Mouse (Mus musculus): ENCODE data around the gene Gmfb. TPM values are rescaled to one million over a fixed set of nuclear protein-coding genes. Genes with fewer than 3 reads are reported as not detected.

Gmfb gene
- total RNA-seq (2023), result 10 to 100 TPM; 80.7 to 84.5 TPM

DNA sequence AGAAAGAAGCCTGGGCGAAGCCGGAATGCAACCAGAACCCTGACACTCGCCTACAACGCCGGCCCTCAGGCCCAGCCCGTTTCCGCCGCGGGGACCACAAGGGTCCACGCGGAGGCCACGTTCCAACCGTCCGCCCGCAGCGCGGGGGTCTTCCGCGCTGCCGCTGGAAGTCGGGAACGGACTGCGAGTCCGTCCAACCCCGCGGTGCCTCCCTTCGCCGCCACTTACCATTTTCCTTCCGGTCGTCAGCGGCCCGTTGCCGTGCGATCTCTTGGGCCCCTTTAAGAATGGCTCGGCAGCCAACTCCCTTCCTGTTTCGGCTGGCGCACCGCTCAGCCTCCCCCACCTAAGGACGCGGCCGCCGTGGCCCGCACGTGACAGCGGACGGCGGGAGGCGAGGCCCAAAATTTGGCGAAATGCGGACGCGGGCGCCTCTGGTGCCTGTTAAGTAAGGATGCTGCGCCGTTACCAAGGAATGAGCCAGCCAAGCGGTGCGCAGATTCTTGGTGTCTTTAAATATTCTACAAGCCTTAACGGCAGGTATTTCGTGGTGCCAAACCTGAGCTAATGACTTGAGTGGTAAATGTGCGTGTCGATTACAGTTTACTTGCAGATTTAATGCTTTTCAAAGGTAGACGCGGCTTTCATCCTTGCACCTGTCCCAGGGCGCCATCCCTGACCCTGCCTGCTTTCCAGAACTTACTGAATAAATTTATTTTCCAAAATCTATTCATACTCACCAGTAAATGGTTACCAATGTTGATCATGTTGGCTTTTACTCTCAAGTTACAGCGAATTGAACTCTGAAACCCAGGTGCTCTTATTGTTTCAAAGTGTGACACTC is at the start of gene Gmfb:
Gene Gmfb (minus strand): TSS at position 370 of the 844 bp plus-strand sequence.

GRCm38 (mm10) chr14:46831837-46832333 is 9.8 kb upstream of the Gmfb start, which contains the start of gene Cgrrf1:
Cgrrf1 (plus strand) TSS chr14:46832125.

DNA sequence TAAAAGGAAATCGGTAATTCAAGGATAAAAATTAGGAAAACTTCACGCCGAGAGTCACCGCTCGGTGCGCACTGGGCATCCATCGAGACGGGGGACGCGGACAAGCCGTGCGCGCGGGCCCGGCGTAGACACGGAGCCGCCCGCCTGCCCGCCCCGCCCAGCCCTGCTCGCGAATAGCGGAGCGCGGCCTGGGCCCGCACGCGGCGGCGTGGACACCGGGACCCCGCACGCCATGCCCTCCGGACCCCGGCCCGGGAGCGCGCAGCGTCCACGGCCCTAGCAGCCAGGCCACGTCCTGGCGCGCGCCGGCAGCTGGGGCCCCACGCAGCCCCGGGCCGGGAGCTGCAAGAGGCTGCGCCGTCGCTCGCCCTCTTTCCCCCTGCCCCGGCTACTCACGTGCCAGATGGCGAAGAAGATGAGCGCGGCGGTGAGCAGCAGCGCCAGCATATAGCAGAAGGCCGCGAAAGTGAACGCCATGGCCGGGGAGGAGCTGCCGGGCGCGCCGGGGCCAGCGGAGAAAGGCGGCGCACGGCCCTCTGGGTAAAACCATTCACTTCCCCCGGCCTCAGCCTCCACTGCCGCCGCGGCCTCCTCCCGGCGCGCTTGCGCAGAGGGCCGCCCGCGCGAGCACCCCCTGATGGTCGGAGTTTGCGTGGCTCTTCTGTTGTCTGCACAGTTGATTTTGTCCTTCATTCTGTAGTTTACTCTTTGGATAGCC is 34.1 kb downstream of the Gmfb start, which contains the start of gene Cnih1:
Gene Cnih1 (minus strand): TSS at position 625 of the 718 bp plus-strand sequence.

DNA sequence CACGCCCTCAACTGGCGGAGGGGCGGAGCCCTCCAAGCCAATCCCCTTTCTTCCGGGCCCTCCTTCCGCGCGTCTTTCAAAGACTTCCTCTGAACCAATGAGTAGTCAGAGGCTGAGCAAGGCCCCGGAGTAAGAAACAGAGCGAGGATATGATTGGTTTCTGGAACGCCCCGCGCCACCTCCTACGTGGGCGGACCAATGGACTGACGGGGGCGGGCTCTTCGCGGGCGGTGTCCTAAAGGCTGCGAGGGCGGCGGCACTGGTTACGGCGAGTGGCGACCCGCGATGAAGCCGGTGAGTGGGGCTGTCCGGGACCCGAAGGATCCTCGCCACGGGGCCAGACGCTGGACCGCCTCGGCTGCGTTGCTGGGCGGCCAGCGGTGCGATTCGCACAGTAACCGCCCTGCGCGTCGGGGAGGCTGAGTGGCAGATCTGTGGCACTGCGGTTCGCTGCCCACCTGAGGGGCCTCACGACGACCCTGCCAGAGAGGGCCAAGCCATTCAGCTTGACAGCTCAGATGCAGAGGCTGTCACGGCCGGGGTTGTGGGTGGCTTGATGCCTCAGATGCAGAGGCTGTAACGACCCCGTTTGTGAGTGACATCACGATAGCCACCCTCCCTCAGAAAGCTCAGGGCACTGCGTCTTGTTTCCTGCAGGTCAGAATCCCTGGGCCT is 61.5 kb downstream of the Gmfb start, which contains the start of gene Cdkn3:
Gene Cdkn3 (plus strand): TSS at position 187 of the 675 bp plus-strand sequence.

Other genes starting within 250 kb of the Gmfb start
- gene Cdkn3, start 61.7 kb downstream of the Gmfb start, total RNA-seq (2023), result 10 to 100 TPM; 35.2 to 43.6 TPM
- 10 to 100 TPM; 20.8 to 24.3 TPM for gene Cnih1, start 33.8 kb downstream of the Gmfb start, total RNA-seq (2023)
- 10 to 100 TPM; 27.1 to 27.6 TPM for gene Cgrrf1, start 9.9 kb upstream of the Gmfb start, total RNA-seq (2023)
- under 1 TPM; 0.16 to 0.79 TPM for gene Samd4, start 60.6 kb upstream of the Gmfb start, total RNA-seq (2023)